Mouse (Mus musculus) erythroblast, embryonic 14.5 days (primary cell): ENCODE data around the gene Cnnm1.

Experiments
- GATA1 ChIP-seq: IDR thresholded peaks from 2 replicates; pipeline ENCODE4 v1.6.1; 2012; ENCODE audit warnings: low read length, inconsistent platforms, mixed read lengths
- TAL1 ChIP-seq: IDR thresholded peaks from 3 replicates; pipeline ENCODE4 v1.6.1; 2012; ENCODE audit warnings: low read length, inconsistent platforms, mixed read lengths

DNA sequence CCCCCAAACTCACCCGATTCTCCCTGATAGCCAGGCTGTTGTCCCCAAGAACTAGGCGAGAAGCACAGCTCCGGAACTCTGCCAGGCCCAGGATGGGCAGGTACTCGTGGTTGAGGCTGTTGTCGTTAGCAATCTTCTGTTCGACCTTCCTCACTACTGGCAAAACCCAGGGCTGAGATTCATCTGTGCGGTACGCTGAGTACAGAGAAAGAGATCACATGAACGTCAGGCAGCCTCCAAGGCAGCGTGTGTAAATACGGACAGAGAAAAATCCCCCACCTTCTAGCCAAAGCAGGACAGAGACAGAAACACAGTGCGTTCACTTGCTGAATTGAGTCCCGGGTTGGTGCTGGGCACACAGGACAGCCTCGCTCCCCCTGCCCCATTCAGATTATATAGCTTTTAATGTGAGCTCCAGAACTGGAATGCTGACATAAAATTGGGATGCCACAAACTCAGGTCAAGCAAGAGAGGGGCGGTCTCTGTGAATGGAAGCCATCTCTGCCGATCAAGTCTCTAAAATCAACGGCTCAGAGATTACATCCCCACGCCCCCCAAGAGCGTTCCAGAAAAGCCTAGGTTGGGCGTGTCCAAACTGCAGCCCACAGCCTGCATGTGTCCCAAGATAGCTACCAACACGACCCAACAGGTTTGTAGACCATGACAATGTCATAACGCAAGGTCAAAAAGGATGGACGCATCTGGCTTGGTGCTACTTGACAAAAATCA is 75.6 kb downstream of the Cnnm1 start:
- TF ChIP-seq TAL1: no peak
- TF ChIP-seq GATA1: no peak
